Mouse (Mus musculus) brain, embryonic 14.5 days (tissue): ENCODE data around the gene Ccdc93.

Experiments
- CTCF ChIP-seq: fragments of 200-500 bp; IDR thresholded peaks from 2 replicates; pipeline ENCODE4 v1.5.1; 2012; ENCODE audit warnings: inconsistent platforms, mild to moderate bottlenecking, moderate library complexity, borderline replicate concordance; ENCODE audit not compliant: insufficient read depth, insufficient read length; ENCODE audit errors: extremely low read depth
- POLR2A ChIP-seq: fragments of 200-500 bp; IDR thresholded peaks from 2 replicates; pipeline ENCODE4 v1.6.1; 2012; ENCODE audit warnings: mild to moderate bottlenecking, inconsistent platforms, borderline replicate concordance; ENCODE audit not compliant: poor library complexity, insufficient read depth, insufficient read length, severe bottlenecking; ENCODE audit errors: extremely low read depth

- TF ChIP-seq CTCF (no peak), POLR2A (no peak)
Measured at GRCm38 (mm10) chr1:121388312-121388711, 42.5 kb upstream of the Ccdc93 start.
